Mouse (Mus musculus) T-helper 2 cell (primary cell): ENCODE results near the gene Rab30.

Experiments
- in situ Hi-C: fragments of 300-600 bp; cut with MboI, MseI; formaldehyde crosslinking; loops from one replicate; pipeline ENCODE4 v1.15.1; 2025; ENCODE audit warnings: high pct_unique_total_duplicates

The Rab30 gene

DNA sequence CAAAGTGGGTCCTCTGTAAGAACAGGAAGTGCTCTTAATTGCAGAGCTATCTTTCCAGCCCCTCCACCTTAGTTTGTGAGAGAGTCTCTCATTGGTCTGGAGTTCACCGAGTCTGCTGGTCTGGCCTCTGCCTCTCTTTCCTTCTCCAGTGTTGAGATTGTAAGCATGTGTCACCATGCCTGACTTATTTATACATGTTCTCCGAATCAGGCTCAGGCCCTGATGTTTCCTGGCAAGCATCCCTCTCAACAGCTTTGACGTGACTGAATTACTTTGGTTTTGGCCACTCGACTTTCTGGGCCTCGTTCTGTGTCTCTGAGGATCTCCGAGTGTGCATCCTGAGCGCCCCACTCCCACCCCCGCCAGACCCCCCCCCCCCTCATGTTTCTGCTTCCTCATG is 55.4 kb downstream of the Rab30 start:
- in situ Hi-C loops = no loop called here

- in situ Hi-C loops = no loop called here
Measured at GRCm38 (mm10) chr7:92799665-92800595, 58.5 kb downstream of the Rab30 start.

DNA sequence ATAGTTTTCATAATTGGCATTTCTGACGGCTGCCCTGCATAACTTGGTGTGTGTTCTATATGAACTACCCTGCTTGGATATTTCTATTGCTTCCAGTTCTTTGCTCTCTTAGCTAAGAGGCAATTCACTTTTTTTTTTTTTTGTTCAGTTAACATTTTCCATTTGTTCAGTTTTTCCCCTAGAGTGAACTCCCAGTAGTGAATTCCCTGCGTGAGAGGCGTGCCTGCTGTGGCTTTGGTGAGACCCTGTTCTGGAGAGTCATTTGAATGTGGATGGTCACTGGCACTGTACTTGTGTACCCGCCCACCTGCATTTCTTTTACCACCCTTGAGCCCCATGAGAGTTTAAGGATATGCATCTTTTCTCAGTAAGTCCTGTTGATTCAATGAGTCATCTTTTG is 60.8 kb downstream of the Rab30 start:
- in situ Hi-C loops = no loop called here

DNA sequence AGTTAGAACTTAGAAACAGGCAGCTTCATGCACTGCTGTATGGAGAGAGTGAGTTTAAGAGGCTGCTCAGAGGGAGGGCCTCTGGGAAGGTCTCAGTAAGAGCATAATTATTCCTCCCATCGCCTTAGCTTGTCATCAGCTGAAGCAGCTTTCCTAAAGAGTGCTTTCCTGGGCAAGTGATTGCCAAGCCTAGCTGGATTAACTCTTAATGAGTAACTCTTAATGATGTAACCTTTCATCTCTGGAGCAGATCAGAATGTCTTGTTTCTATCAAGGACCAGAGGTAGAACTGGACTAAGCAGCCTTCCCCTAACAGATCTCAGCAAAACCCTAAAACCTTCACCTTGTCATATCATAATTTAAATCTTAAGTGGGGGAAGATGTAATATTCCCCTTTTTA is 61.8 kb downstream of the Rab30 start:
- in situ Hi-C loops = no loop called here

DNA sequence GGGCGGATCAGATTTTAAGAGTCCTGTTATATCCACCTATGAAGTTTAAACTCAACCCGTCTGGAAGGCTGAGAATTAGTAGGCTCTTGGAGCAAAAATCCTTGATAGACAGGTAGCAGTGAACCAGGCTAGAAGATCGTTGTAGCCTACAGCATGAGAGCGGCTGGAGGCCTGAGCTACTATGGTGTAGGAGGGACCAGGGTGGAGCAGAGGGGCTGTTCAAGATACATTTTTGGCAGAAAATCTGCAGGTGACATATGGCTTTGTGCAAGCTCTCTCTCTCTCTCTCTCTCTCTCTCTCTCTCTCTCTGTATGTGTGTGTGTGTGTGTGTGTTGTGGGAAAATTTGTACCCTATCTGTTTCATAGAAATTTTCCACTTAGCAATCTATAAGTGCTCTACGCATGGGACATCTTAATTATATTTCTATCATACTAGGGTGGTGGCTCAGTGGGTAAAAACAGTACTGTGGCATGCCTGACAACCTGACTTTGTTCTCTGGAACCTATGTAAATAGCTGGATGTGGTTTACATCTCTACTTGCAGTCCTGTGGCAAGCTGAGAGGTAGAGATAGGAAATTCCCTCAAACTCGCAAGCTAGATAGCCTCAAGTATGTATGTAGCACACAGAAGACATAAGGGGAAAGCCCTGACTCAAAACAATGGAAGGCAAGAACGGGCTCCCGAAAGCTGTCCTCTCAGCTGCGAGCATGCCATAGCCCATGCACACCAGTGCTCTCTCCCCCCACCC is 63.7 kb downstream of the Rab30 start:
- in situ Hi-C loops = no loop called here

DNA sequence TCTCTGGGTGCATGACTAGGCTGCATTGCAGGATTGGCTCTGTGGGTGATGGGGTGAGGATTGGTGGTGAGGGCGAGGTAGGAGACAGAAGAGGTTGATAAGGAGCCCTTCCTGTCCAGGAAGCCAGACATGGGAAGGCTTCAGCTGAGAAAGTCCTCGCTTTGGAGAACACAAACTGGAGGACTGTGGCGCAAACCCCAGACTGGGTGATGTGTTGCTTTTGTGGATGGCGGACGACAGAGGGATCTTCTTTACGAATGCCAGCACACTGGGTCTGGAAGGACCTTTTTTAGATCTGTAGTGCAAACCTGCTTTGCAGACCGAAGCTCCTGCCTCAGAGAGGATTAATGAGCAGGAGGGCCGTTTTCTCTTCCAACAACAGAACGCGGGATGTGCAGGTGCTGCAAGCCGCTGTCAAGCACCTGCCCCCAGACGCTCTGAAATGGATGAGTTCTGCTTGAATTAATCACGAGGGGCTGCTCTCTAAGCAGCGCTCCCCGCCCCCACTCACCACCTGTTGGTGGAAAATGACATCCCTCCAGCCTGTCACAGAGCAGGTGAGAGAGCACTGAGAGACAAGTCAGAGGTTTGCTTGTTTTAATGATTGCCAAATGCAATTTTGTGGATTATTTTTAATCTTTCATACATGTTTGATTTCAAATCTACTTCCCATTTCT is 65.2 kb downstream of the Rab30 start:
- in situ Hi-C loops = no loop called here

- in situ Hi-C loops = no loop called here
Measured at GRCm38 (mm10) chr7:92807482-92807881, 66.1 kb downstream of the Rab30 start.

- in situ Hi-C loops = no loop called here
Measured at GRCm38 (mm10) chr7:92811667-92812279, 70.4 kb downstream of the Rab30 start.

- in situ Hi-C loops = no loop called here
Measured at GRCm38 (mm10) chr7:92817242-92817641, 75.8 kb downstream of the Rab30 start.

- in situ Hi-C loops = no loop called here
Measured at GRCm38 (mm10) chr7:92817886-92818285, 76.5 kb downstream of the Rab30 start.

DNA sequence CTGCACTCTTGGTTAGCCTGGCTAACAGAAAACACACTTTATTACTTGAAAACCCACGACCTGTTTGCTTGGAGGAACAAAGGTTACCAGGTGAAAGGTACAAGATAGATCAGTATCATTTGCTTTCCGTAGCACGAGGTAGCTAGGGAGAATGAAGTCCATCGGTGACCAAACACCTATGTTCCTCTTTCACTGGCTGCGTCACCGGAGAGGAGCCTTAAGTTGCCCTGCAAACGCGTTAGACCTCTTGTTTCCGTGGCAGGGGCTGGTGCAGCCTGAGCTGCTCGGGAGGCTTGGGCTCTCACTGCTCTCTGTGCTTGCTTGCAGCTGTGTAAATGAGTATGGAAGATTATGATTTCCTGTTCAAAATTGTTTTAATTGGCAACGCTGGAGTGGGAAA is 78.3 kb downstream of the Rab30 start:
- in situ Hi-C loops = loop anchor here (5.0 kb wide), 1 partner anchor 52 kb away; no protein-coding TSS in a partner anchor

GRCm38 (mm10) chr7:92820410-92820809 is 79.0 kb downstream of the Rab30 start:
- in situ Hi-C loops = loop anchor here (5.0 kb wide), 1 partner anchor 53 kb away; no protein-coding TSS in a partner anchor

GRCm38 (mm10) chr7:92820941-92821465 is 79.6 kb downstream of the Rab30 start:
- in situ Hi-C loops = loop anchor here (5.0 kb wide), 1 partner anchor 54 kb away; no protein-coding TSS in a partner anchor

DNA sequence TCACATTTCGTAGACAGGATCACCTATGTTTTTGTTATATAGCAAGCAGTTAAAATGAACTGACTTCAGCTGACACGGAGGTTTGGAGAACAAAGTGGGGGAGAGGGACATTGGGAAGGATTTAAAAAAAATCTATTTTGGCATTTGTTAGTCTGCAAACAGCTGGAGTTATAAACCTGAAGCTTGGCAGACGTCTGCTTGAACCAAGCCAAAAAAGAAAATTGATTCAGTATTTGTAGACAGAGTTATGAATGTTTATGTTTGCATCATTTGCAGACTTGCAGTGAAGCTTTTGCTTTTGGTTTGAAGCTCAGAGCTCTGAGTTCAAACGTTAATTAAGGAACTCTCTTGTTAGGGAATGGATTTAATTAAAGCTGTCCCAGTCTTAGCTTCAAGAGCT is 80.5 kb downstream of the Rab30 start:
- in situ Hi-C loops = loop anchor here (5.0 kb wide), 1 partner anchor 55 kb away; no protein-coding TSS in a partner anchor

DNA sequence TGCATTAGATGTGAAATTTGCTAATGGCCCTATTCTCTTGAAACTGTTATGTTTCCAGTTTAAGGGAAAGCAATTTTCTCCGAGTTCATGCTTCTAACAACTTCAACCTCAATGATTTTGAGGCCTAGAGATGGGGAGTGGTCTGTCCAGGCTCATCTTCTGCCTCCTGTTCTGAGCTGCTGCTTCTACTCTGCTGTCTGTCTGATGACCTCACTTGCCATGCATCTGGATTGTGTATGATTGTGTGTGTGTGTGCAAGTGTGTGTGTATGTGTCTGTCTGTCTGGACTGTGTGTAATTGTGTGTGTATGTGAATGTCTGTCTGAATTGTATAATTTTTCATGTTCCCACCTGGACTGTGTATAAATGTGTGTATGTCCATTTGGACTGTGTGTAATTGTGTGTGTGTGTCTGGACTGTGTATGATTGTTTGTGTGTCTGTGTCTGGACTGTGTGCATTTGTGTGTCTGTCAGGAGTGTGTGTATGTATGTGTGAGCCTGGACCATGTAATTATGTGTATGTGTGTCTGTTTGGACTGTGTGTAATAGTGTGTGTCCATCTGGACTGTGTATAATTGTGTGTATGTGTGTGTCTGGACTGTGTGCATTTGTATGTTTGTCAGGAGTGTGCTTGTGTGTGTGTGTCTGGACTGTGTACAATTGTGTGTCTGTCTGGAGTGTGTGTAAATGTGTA is 81.2 kb downstream of the Rab30 start:
- in situ Hi-C loops = loop anchor here (5.0 kb wide), 1 partner anchor 55 kb away; no protein-coding TSS in a partner anchor

- in situ Hi-C loops = no loop called here
Measured at GRCm38 (mm10) chr7:92826248-92826647, 84.8 kb downstream of the Rab30 start.

DNA sequence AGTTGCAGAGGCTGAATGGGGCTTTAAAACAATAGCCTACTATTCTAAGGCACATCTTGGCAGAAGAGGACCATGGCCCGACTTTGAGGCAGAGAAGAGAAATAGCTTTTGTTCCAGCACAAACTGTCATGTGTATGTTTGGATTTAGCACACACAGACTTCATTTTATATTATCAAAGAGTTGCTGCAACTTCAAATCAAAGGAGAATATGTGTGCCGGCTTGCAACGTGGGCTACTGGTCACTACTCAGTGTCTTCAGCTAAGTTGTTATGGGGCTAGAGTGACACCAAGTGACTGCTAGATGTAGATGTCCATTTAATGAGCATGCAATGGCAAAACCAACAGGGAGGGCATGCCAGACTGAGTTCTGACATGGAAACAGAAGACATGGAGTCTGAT is 86.6 kb downstream of the Rab30 start:
- in situ Hi-C loops = no loop called here

- in situ Hi-C loops = no loop called here
Measured at GRCm38 (mm10) chr7:92832395-92832794, 91.0 kb downstream of the Rab30 start.

DNA sequence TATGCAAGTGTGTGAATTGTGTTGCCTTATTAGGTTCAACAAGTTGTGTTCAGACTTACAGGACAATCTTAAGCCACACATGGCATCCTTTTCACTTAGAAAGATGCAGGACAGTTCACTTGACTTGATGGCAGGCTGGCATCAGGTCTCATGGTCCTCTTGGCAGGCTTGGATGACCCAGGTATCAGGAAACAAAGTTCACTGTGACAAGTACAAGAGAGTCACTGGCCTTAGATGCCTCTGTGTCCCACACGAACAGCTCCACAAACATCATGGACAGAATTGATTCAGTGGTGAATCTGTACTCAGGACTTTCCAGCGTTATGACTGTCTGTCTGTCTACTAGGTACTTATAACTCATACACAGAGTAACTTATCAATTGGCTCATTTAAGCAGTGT is 93.0 kb downstream of the Rab30 start:
- in situ Hi-C loops = no loop called here

GRCm38 (mm10) chr7:92836447-92836846 is 95.0 kb downstream of the Rab30 start:
- in situ Hi-C loops = no loop called here

DNA sequence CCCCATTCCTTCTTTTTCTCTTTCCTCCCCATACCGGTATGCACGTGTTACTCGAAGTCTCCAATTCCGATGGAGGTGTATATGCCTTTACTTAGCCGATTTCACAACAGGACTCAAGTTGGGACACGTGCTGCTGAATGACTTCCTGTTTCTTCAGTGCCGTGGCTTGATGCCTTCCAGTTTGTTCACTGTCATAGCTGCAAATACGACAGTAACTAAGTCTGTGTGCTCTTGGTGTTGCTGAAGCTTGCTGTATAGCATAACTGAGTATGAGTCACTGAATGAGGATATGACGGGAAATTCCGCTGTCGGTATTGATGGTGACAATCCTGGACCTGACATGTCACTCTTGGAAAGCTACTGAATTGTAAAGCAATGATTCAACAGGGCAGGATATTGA is 95.8 kb downstream of the Rab30 start:
- in situ Hi-C loops = no loop called here
